Mouse (Mus musculus) cerebellum, adult 11-12 months (tissue): ENCODE measurements around the gene Tmem120b.

Source experiments
- DNase-seq: peaks from one replicate; pipeline ENCODE4 v3.0.0; 2022

The Tmem120b gene

GRCm38 (mm10) chr5:123142161-123143157 lies 74.2 kb downstream of the Tmem120b start, which contains the start of gene Setd1b:
Gene Setd1b (plus strand): TSS chr5:123142193.
- DNase-seq, result peak; percentile 72

GRCm38 (mm10) chr5:123143251-123143970 lies 75.2 kb downstream of the Tmem120b start:
- peak; percentile 77 for DNase-seq

- peak; percentile 76 for DNase-seq
Observed at GRCm38 (mm10) chr5:123143971-123144745, 75.9 kb downstream of the Tmem120b start.

- DNase-seq, result peak; percentile 61
Observed at GRCm38 (mm10) chr5:123144746-123145590, 76.8 kb downstream of the Tmem120b start.

GRCm38 (mm10) chr5:123146357-123146756 lies 78.1 kb downstream of the Tmem120b start:
- DNase-seq, result peak; percentile 43

- no peak for DNase-seq
Observed at GRCm38 (mm10) chr5:123147569-123147968, 79.4 kb downstream of the Tmem120b start.

GRCm38 (mm10) chr5:123148073-123148722 lies 80.0 kb downstream of the Tmem120b start:
- DNase-seq, result peak; percentile 64

GRCm38 (mm10) chr5:123149451-123150400 lies 81.5 kb downstream of the Tmem120b start:
- DNase-seq, result peak; percentile 90

GRCm38 (mm10) chr5:123150641-123151040 lies 82.4 kb downstream of the Tmem120b start:
- peak; percentile 72 for DNase-seq

- DNase-seq, result no peak
Observed at GRCm38 (mm10) chr5:123151077-123151476, 82.9 kb downstream of the Tmem120b start.

- peak; percentile 47 for DNase-seq
Observed at GRCm38 (mm10) chr5:123151707-123152362, 83.6 kb downstream of the Tmem120b start.

GRCm38 (mm10) chr5:123152901-123153300 lies 84.7 kb downstream of the Tmem120b start:
- DNase-seq, result no peak

GRCm38 (mm10) chr5:123155425-123155824 lies 87.2 kb downstream of the Tmem120b start:
- peak; percentile 61 for DNase-seq

GRCm38 (mm10) chr5:123156763-123157162 lies 88.5 kb downstream of the Tmem120b start:
- no peak for DNase-seq

- DNase-seq, result no peak
Observed at GRCm38 (mm10) chr5:123157972-123158371, 89.8 kb downstream of the Tmem120b start.

GRCm38 (mm10) chr5:123159446-123159845 lies 91.2 kb downstream of the Tmem120b start:
- DNase-seq, result no peak

GRCm38 (mm10) chr5:123159866-123160265 lies 91.7 kb downstream of the Tmem120b start:
- DNase-seq, result peak; percentile 28

- DNase-seq, result peak; percentile 16
Observed at GRCm38 (mm10) chr5:123160341-123160740, 92.1 kb downstream of the Tmem120b start.

- DNase-seq, result no peak
Observed at GRCm38 (mm10) chr5:123162942-123163341, 94.7 kb downstream of the Tmem120b start.
